Mouse (Mus musculus): Measurements from ENCODE around the gene Zfp536.
"Not testable (repeated sequence)": the region's sequence is repeated elsewhere in the genome, so short reads cannot be mapped to it uniquely, and the experiment has no call there.

The Zfp536 gene

DNA sequence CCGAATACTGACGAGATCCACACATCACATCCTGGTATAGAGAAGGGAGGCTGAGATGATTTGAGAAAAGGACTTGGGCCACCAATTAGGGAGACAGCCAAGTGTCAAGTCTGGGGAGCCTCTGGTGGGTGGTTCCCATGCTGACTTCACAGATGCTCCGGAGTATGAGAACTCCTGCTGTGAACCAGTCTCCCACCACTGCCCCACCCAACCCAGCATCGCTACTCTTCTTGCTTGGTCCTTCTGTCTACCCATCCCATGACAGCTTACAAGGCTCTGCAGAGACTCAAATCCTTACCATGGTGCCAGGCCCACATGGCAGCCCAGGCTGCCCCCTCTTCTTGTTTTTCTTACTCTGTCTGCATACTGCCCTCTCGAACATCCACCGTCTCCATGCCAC lies 165.5 kb downstream of the Zfp536 start:
- no peak for DNase-seq (ENCODE audit: low spot score in 2 of 2)

DNA sequence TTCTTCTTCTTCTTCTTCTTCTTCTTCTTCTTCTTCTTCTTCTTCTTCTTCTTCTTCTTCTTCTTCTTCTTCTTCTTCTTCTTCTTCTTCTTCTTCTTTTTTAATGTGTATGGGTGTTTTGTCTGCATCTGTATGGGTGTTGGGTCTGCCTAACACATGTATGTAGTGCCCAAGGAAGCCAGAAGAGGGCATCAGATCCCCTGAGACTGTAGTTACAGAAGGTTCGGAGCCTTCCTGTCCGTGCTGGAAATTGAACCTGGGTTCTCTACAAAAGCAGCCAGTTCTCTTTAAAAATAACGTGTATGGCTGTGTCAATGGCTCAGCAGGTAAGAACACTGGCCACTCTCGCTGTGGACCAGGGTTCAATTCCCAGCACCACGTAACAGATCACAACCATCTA lies 167.0 kb downstream of the Zfp536 start:
- DNase-seq (ENCODE audit: low spot score in 2 of 2): no peak

GRCm38 (mm10) chr7:37603525-37603909 lies 169.9 kb downstream of the Zfp536 start:
- DNase-seq (ENCODE audit: low spot score in 2 of 2): not testable (repeated sequence)

- no peak for DNase-seq (ENCODE audit: low spot score in 2 of 2)
These were observed 170.4 kb downstream of the Zfp536 start for GRCm38 (mm10) chr7:37602871-37603524.

- no peak for DNase-seq (ENCODE audit: low spot score in 2 of 2)
These were observed 173.1 kb downstream of the Zfp536 start for GRCm38 (mm10) chr7:37600318-37600717.

DNA sequence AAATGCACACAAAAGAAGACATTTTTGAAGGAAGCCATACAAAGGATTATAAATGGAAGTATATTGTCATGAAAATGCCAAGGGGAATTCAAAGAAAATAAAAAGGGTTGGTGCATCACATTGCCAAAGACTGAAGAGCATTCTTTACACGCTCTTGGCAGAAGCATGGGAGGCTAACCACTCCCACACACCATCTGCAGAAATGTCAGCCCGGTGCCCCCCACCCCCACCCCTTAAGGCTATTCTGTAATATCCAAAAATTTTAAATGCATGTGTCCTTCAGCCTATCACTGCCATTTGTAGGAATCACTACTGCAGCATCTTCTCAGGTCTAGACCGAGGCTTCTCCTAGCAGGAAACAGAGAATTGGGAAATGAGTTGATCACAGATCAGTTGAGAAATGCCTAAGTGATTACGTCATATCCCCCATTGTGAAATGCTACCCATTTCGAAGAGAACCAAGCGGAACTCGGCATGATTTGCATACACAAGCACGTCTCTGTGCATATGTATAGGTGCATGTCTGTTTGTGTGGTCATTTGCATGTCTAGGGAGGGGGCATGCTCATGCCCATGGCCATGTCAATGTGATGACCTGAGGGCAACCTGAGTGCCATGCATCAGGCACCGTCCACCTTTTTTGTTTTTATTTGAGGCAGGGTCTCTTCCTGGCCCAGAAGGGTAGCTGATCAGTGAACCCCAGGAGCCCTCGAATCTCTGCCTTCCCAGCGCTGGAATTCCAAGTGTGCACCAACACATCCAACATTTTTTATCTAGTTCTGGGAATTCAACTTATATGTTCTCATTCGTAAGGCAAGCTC lies 179.0 kb downstream of the Zfp536 start:
- no peak for DNase-seq (ENCODE audit: low spot score in 2 of 2)

DNA sequence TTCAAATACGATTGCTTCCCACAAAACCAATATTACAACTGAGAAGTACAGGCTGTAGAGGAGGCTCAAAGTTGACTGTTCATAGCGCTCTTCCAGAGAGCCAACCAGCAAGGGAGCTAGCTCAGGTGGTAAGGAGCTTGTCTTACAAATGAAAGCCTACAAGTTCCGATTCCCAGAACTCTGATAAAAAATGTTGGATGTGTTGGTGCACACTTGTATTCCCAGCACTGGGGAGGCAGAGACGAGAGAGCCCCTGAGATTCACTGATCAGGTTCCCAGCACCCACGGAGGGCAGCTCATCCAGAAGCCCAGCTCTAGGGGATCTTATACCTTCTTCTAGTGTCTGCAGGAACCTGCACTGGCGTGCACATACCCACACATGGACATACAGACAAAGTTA lies 179.9 kb downstream of the Zfp536 start:
- no peak for DNase-seq (ENCODE audit: low spot score in 2 of 2)

DNA sequence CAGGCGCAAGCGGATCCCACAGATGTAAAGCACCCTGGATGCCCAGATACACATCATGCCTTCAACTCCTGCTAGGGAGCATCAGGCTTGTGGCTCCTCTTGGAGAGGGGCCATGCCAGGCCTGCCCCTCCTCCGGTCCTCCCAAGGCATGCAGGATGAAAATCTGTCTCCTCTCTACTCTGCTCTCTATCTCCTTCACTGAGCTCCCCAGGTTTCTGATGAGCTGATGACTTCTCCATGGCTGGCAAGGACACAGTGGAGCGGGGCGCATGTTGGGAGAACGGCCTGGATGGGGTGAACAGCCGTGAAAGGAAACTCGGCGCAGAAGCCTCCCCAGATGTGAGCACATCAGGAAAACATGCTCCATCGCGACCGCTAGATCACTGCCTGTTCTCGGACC lies 186.7 kb downstream of the Zfp536 start:
- DNase-seq (ENCODE audit: low spot score in 2 of 2): no peak

GRCm38 (mm10) chr7:37581262-37581661 lies 192.2 kb downstream of the Zfp536 start:
- no peak for DNase-seq (ENCODE audit: low spot score in 2 of 2)

- no peak for DNase-seq (ENCODE audit: low spot score in 2 of 2)
These were observed 192.9 kb downstream of the Zfp536 start for GRCm38 (mm10) chr7:37580554-37580953.

- no peak for DNase-seq (ENCODE audit: low spot score in 2 of 2)
These were observed 201.4 kb downstream of the Zfp536 start for GRCm38 (mm10) chr7:37572021-37572420.

DNA sequence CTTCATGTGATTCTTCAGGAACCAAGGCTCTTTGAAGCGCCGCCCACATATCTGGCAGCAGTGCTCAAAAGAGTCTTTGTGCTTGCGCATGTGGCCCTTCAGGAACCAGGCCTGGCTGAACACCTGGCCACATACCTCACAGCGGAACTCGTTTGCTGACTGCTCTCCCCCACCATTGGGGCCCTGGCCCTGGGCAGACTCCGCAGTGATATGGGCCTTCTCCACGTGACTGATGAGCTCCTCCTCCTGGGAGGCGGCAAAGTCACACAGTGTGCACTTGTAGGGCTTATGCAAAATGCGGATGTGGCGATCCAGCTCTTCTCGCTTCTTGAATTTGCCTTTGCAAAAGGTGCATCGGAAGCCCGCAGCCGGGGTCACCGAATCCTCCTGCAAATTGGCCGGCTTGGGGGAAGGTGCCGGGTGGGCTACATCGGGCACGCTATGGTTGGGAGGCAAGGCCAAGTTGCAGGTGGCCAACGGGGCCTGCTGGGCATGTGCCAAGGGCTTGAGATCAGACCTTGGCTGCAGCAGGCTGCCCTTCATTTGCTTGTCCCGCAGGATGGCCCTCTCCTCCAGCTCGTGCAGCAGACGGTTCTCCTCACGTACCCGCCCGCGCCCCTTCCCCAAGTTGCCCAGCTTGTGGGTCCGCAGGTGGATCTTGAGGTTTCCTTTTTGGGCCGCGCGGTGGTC lies 204.5 kb downstream of the Zfp536 start:
- DNase-seq (ENCODE audit: low spot score in 2 of 2): no peak

DNA sequence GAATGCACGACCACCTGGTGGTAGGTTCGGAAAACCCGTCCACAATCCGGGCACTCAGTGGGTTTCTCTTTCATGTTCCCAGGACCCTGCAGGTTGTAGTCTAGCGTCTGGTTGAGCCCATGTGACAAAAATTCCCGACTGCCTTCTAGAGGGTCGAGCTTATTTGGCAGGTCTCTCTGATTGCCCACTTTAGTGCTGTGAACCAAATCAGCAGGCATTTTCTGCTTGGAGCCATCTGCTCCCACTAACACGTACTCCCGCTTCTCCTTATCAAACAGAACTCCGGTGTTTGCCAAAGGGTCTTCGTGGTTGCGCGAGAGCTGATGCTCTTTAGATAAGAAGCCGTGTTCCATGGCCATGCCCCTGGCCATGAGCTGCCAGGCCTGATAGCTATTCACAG lies 205.4 kb downstream of the Zfp536 start:
- no peak for DNase-seq (ENCODE audit: low spot score in 2 of 2)

DNA sequence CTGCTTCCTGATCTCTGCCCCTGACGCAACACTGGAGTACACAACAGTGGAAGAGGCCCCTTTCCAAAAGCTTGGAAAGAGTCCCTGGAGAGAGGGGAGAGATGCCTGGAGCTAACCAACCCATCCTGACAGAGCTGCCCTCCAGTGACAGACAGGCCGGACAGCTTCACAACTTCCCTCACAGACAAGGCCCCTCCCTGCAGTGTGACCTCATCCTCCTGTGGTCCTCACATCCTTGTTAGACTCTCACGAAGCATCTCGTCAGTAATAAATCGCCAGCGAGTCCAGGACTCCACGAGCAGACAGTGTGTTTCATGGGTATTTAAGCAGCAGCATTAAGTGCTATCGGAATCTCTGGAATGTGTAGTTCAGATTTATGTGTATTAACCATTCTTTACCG lies 207.4 kb downstream of the Zfp536 start:
- DNase-seq (ENCODE audit: low spot score in 2 of 2): no peak

GRCm38 (mm10) chr7:37565371-37565770 lies 208.1 kb downstream of the Zfp536 start:
- DNase-seq (ENCODE audit: low spot score in 2 of 2): no peak

DNA sequence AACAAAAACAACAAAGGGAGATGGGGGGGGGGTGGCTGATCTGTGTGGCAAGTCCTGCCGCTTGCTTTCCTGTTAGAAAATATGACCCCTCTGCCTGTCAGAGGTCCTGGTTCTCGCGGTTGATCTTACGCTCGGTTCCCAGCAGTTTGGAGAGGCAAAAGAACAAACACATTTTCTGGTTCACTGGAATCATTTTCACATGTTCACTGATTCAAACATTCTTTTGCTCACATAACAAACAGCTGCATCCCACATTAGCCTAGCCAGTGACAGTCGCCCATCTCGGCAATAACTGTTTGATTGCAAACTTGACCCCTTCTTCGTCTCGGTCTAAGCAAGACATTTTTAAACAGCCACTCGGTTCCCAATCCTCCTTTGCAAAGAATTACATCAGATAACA lies 208.8 kb downstream of the Zfp536 start:
- DNase-seq (ENCODE audit: low spot score in 2 of 2): no peak

DNA sequence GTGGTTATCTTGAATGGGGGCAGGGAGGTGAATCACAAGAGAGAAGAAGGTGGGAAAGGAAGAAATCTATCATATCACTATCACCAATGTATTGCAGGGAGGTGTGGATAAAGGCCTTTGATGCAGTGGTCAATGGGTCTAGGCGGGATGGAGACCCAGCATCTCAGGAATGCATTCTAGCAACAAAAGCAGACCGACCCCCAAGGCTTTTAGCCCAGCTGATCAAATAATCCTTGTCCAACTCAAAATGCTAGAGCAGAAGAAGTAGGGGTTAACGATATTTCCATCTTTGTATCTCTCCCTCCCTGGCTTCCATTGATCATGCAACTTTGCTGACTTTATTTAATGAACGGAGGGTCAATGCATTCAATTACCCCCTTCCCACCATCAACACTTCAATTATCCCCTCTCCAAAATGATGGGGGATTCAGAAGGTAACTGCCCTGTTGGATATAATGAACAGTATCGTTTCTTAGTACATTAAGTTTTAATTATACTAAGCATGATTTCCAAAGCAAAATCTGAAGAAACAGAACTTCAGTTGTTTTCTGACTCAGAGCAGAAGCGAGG lies 209.5 kb downstream of the Zfp536 start:
- DNase-seq (ENCODE audit: low spot score in 2 of 2): no peak

GRCm38 (mm10) chr7:37563171-37563574 lies 210.3 kb downstream of the Zfp536 start:
- DNase-seq (ENCODE audit: low spot score in 2 of 2): no peak

DNA sequence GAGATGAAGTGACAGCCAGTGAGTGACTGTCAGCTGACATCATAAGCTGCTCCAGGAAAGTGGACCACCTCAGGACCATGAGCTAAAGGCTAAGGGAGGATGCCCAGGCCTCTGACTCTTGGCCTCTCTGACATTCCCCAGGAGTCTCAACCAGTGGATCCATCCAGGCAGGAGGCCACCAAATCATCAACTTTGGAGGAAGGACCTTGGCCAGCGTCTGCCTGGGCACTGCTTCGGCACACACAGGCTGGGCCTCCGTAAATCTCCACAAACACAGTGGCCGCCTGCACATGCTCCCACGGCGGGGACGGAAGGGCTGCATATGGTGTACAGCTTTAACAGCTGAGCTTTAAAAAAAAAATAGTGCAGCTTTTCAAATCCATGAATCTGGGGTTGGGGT lies 210.9 kb downstream of the Zfp536 start:
- DNase-seq (ENCODE audit: low spot score in 2 of 2): peak in 1 of 2 experiments; percentile 15

- no peak for DNase-seq (ENCODE audit: low spot score in 2 of 2)
These were observed 212.9 kb downstream of the Zfp536 start for GRCm38 (mm10) chr7:37560581-37560980.

- DNase-seq (ENCODE audit: low spot score in 2 of 2): no peak
These were observed 213.6 kb downstream of the Zfp536 start for GRCm38 (mm10) chr7:37559851-37560250.

- no peak for DNase-seq (ENCODE audit: low spot score in 2 of 2)
These were observed 214.1 kb downstream of the Zfp536 start for GRCm38 (mm10) chr7:37559341-37559740.

Measured in right cerebral cortex, adult 2 months (tissue).